Mouse (Mus musculus) megakaryocyte progenitor cell, adult 5-6 weeks (primary cell): Measurements from ENCODE around the gene Krt10. TPM values are rescaled to one million over a fixed set of nuclear protein-coding genes. Genes with fewer than 3 reads are reported as not detected.

ENCODE experiments used
- ATAC-seq: replicated peaks from 2 replicates; pipeline ENCODE4 v1.8.0; 2016; ENCODE audit warnings: mild to moderate bottlenecking, moderate TSS enrichment, inconsistent platforms; ENCODE audit not compliant: poor library complexity
- total RNA-seq, 2 experiments: library from RNA; stranded (forward) in 1 of 2; stranded (reverse) in 1 of 2; fragments of 157-497, 149-512 nt in 1 of 2; fragments of 200-1000 nt in 1 of 2; gene quantifications; 2 replicates each; pipeline versions ENCODE4 v1.2.3 to v1.2.4; 2015 to 2017

Krt10 gene
- total RNA-seq, 2 experiments from 2014 or later: 2.3 TPM; not detected in 1

- no peak for ATAC-seq
Observed at GRCm38 (mm10) chr11:99374803-99375202, 14.4 kb downstream of the Krt10 start, which contains the start of gene Krt28. Gene Krt28 (minus strand): TSS chr11:99374903.

- ATAC-seq: peak; percentile 72
Observed at GRCm38 (mm10) chr11:99369853-99370451, 19.2 kb downstream of the Krt10 start.

GRCm38 (mm10) chr11:99369229-99369628, 19.9 kb downstream of the Krt10 start:
- ATAC-seq: no peak

- ATAC-seq: 0 out of 2 replicates have a peak, but pooled peaks have one; percentile 34
Observed at GRCm38 (mm10) chr11:99366791-99367190, 22.4 kb downstream of the Krt10 start.

GRCm38 (mm10) chr11:99364412-99364811, 24.8 kb downstream of the Krt10 start:
- 0 out of 2 replicates have a peak, but pooled peaks have one; percentile 42 for ATAC-seq

GRCm38 (mm10) chr11:99361423-99361822, 27.7 kb downstream of the Krt10 start:
- ATAC-seq: no peak

GRCm38 (mm10) chr11:99351004-99351403, 38.2 kb downstream of the Krt10 start, which contains the start of gene Krt27:
Gene Krt27 (minus strand): TSS chr11:99351104.
- ATAC-seq: no peak

- no peak for ATAC-seq
Observed at GRCm38 (mm10) chr11:99339299-99339847, 49.8 kb downstream of the Krt10 start.

GRCm38 (mm10) chr11:99337866-99338265, 51.3 kb downstream of the Krt10 start, which contains the start of gene Krt26:
Gene Krt26 (minus strand): TSS chr11:99337966.
- no peak for ATAC-seq

Other genes starting within 250 kb of the Krt10 start
- gene Ccr7, start 234.3 kb downstream of the Krt10 start, total RNA-seq (2015): 0.17 and 0.22 TPM in 2 replicates
- not detected in 2 replicates for gene Ccr7, start 234.3 kb downstream of the Krt10 start, total RNA-seq (2017)
- gene Smarce1, start 158.3 kb downstream of the Krt10 start, total RNA-seq (2015): 95.7 and 108 TPM in 2 replicates
- 161 and 260 TPM in 2 replicates for gene Smarce1, start 158.3 kb downstream of the Krt10 start, total RNA-seq (2017)
- not detected in 2 replicates for gene Krt222, start 145.3 kb downstream of the Krt10 start, total RNA-seq (2015)
- gene Krt222, start 145.3 kb downstream of the Krt10 start, total RNA-seq (2017): not detected in 2 replicates
- gene Krt24, start 104.1 kb downstream of the Krt10 start, total RNA-seq (2015): not detected in 2 replicates
- gene Krt24, start 104.1 kb downstream of the Krt10 start, total RNA-seq (2017): not detected in 2 replicates
- not detected in 2 replicates for gene Krt25, start 66.4 kb downstream of the Krt10 start, total RNA-seq (2015)
- gene Krt25, start 66.4 kb downstream of the Krt10 start, total RNA-seq (2017): not detected in 2 replicates
- gene Krt26, start 51.4 kb downstream of the Krt10 start, total RNA-seq (2015): not detected in 2 replicates
- not detected in 2 replicates for gene Krt26, start 51.4 kb downstream of the Krt10 start, total RNA-seq (2017)
- gene Krt27, start 38.3 kb downstream of the Krt10 start, total RNA-seq (2015): not detected in 2 replicates
- gene Krt27, start 38.3 kb downstream of the Krt10 start, total RNA-seq (2017): not detected in 2 replicates
- gene Krt28, start 14.5 kb downstream of the Krt10 start, total RNA-seq (2015): not detected in 2 replicates
- gene Krt28, start 14.5 kb downstream of the Krt10 start, total RNA-seq (2017): not detected in 2 replicates
- gene Krt12, start 32.9 kb upstream of the Krt10 start, total RNA-seq (2015): not detected in 2 replicates
- not detected in 2 replicates for gene Krt12, start 32.9 kb upstream of the Krt10 start, total RNA-seq (2017)
- gene Krt20, start 48.8 kb upstream of the Krt10 start, total RNA-seq (2015): not detected in 2 replicates
- not detected in 2 replicates for gene Krt20, start 48.8 kb upstream of the Krt10 start, total RNA-seq (2017)
- not detected in 2 replicates for gene Krt23, start 103.8 kb upstream of the Krt10 start, total RNA-seq (2015)
- gene Krt23, start 103.8 kb upstream of the Krt10 start, total RNA-seq (2017): not detected in 2 replicates
- gene Krt39, start 132.0 kb upstream of the Krt10 start, total RNA-seq (2015): not detected in 2 replicates
- gene Krt39, start 132.0 kb upstream of the Krt10 start, total RNA-seq (2017): not detected in 2 replicates
- gene Krt40, start 153.8 kb upstream of the Krt10 start, total RNA-seq (2015): not detected in 2 replicates
- gene Krt40, start 153.8 kb upstream of the Krt10 start, total RNA-seq (2017): not detected in 2 replicates
- gene Krtap3-3, start 161.5 kb upstream of the Krt10 start, total RNA-seq (2015): not detected in 2 replicates
- not detected in 2 replicates for gene Krtap3-3, start 161.5 kb upstream of the Krt10 start, total RNA-seq (2017)
- not detected in 2 replicates for gene Krtap3-2, start 167.5 kb upstream of the Krt10 start, total RNA-seq (2015)
- not detected in 2 replicates for gene Krtap3-2, start 167.5 kb upstream of the Krt10 start, total RNA-seq (2017)
- gene Gm11939, start 170.1 kb upstream of the Krt10 start, total RNA-seq (2015): not detected in 2 replicates
- gene Gm11939, start 170.1 kb upstream of the Krt10 start, total RNA-seq (2017): not detected in 2 replicates
- not detected in 2 replicates for gene Krtap3-1, start 177.3 kb upstream of the Krt10 start, total RNA-seq (2015)
- not detected in 2 replicates for gene Krtap3-1, start 177.3 kb upstream of the Krt10 start, total RNA-seq (2017)
- not detected in 2 replicates for gene Krtap1-5, start 191.7 kb upstream of the Krt10 start, total RNA-seq (2015)
- not detected in 2 replicates for gene Krtap1-5, start 191.7 kb upstream of the Krt10 start, total RNA-seq (2017)
- not detected in 2 replicates for gene Krtap1-4, start 194.3 kb upstream of the Krt10 start, total RNA-seq (2015)
- not detected in 2 replicates for gene Krtap1-4, start 194.3 kb upstream of the Krt10 start, total RNA-seq (2017)
- gene Krtap1-3, start 202.0 kb upstream of the Krt10 start, total RNA-seq (2015): not detected in 2 replicates
- gene Krtap1-3, start 202.0 kb upstream of the Krt10 start, total RNA-seq (2017): not detected in 2 replicates
- not detected in 2 replicates for gene Krtap9-3, start 208.7 kb upstream of the Krt10 start, total RNA-seq (2015)
- not detected in 2 replicates for gene Krtap9-3, start 208.7 kb upstream of the Krt10 start, total RNA-seq (2017)
- gene Gm11938, start 213.9 kb upstream of the Krt10 start, total RNA-seq (2015): not detected in 2 replicates
- gene Gm11938, start 213.9 kb upstream of the Krt10 start, total RNA-seq (2017): not detected in 2 replicates
- gene Gm11937, start 220.8 kb upstream of the Krt10 start, total RNA-seq (2015): not detected in 2 replicates
- not detected in 2 replicates for gene Gm11937, start 220.8 kb upstream of the Krt10 start, total RNA-seq (2017)
- not detected in 2 replicates for gene Krtap2-4, start 225.5 kb upstream of the Krt10 start, total RNA-seq (2015)
- not detected in 2 replicates for gene Krtap2-4, start 225.5 kb upstream of the Krt10 start, total RNA-seq (2017)
- not detected in 2 replicates for gene Gm11562, start 231.1 kb upstream of the Krt10 start, total RNA-seq (2015)
- gene Gm11562, start 231.1 kb upstream of the Krt10 start, total RNA-seq (2017): not detected in 2 replicates
- gene Krtap4-1, start 238.9 kb upstream of the Krt10 start, total RNA-seq (2015): not detected in 2 replicates
- not detected in 2 replicates for gene Krtap4-1, start 238.9 kb upstream of the Krt10 start, total RNA-seq (2017)
- not detected in 2 replicates for gene Krtap4-2, start 245.7 kb upstream of the Krt10 start, total RNA-seq (2015)
- gene Krtap4-2, start 245.7 kb upstream of the Krt10 start, total RNA-seq (2017): not detected in 2 replicates